Mouse (Mus musculus) liver, adult 2 months (tissue): ENCODE data around the gene Epp13.
A peak's percentile ranks its signal among the peaks of the same experiment; 100 is the strongest.

Experiments
- CTCF ChIP-seq: fragments of 200-500 bp; IDR thresholded peaks from 2 replicates; pipeline ENCODE4 v1.5.1; 2011; ENCODE audit warnings: low read depth, low read length, control low read depth
- POLR2A ChIP-seq: fragments of 200-500 bp; IDR thresholded peaks from 2 replicates; pipeline ENCODE4 v1.6.1; 2011; ENCODE audit warnings: low read length, control low read depth; ENCODE audit not compliant: insufficient read depth; ENCODE audit errors: extremely low read depth

- peak; percentile 55 for TF ChIP-seq CTCF
- no peak for TF ChIP-seq POLR2A
Measured at GRCm38 (mm10) chr7:6282749-6283148, 30.2 kb downstream of the Epp13 start.
